Comparison of ENCODE assay signal across 9 mouse cellular contexts in the genomic region with DNA sequence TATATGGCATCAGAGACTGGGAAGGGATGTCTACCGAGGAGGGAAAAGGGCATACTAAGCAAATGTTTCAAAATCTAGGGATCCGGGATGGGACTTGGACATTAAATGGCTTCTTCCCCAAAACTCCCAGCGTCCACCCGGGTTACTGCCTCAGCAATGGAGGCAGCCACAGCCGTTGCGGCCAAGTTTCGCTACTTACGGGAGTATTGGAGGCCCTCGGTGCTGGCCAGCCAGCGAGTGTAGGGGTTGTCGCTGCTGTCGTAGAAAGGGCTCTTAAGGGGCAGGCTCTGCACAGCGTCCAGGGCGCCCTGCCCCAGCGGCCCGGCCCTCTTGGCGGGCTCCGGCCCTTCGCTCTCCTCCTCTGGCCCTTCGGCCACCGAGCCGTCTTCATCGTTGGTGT. TPM values are rescaled to one million over a fixed set of nuclear protein-coding genes. Genes with fewer than 3 reads are reported as not detected.
DNase-seq lines count a peak whose midpoint lies in the region; ATAC-seq and TF ChIP-seq lines count a peak whose summit lies in the region.
"Had no signal": no experiment of that assay in that cellular context is flagged by ENCODE, and none has a peak within 500 bp of the region (broad histone marks: within the 10 kb centered on the region; RNA-seq: fewer than 3 reads in every experiment).

No protein-coding gene starts in this region.

- intact Hi-C loops in heart, postnatal 14 days (cut with DNase I), result loop anchor here (10.0 kb wide), 1 partner anchor 351 kb away; no protein-coding TSS in a partner anchor
- intact Hi-C loops in left cerebral cortex, postnatal 10 days (cut with DNase I), result loop anchor here (5.0 kb wide), 4 partner anchors 98 to 847 kb away; partner anchors contain the start of genes Nkx2-4 and Pax1

- peaks cover 5 to 20% of the 10 kb centered on the region in 2 experiments; a peak in 3 of 4 replicates for H3K4me1 ChIP-seq in heart, embryonic 14.5 days (ENCODE audit: control insufficient read depth in 2 of 2, insufficient read depth in 2 of 2, low read length in 2 of 2)
- H3K4me1 ChIP-seq in cortical plate, adult 2 months (ENCODE audit: control insufficient read depth, insufficient read depth, low read length), result no peaks in the 10 kb centered on the region
- peaks cover 33% of the 10 kb centered on the region for H3K4me1 ChIP-seq in hindbrain, embryonic 13.5 days (replicated peaks)

- no peak overlapping the region for H3K9ac ChIP-seq in heart, embryonic 14.5 days (ENCODE audit: low read length)
- H3K9ac ChIP-seq in hindbrain, embryonic 13.5 days, result peak overlapping the region; percentile 44

- no peak for TF ChIP-seq CTCF in cortical plate, adult 2 months (IDR thresholded peaks at IDR 0.05; ENCODE audit: extremely low read depth, insufficient read depth, low read length)

- WGBS in heart, embryonic 14.5 days, result under 1% methylated on average over 23 of the region's 23 CpGs
- WGBS in hindbrain, embryonic 13.5 days, result under 1% methylated on average over 23 of the region's 23 CpGs

- H3K27ac ChIP-seq in heart, embryonic 14.5 days (replicated peaks in 1 of 2; ENCODE audit: control insufficient read depth in 1 of 2, insufficient read depth in 1 of 2, low read depth in 2 of 2, low read length in 2 of 2), result no peak overlapping the region
- peak overlapping the region; percentile 68 for H3K27ac ChIP-seq in cortical plate, adult 2 months (ENCODE audit: insufficient read depth, low read length)
- H3K27ac ChIP-seq in hindbrain, embryonic 13.5 days, result peak overlapping the region; percentile 45

- no peak overlapping the region for H3ac ChIP-seq in myocyte (ENCODE audit: control insufficient read depth, insufficient read length)

- no peak for DNase-seq in heart, postnatal 14 days
- DNase-seq in frontal cortex, postnatal 36 days (ENCODE audit: low spot score in 2 of 2), result no peak
- DNase-seq in left cerebral cortex, postnatal 10 days (ENCODE audit: extremely low spot score in 1 of 2, low spot score in 2 of 2), result no peak
- no peak for DNase-seq in c-Kit-positive CD71-positive TER-119-positive erythroid progenitor cells, embryonic 14.5 days (ENCODE audit: low spot score)

- peaks cover 96% of the 10 kb centered on the region for H3K27me3 ChIP-seq in heart, embryonic 14.5 days (ENCODE audit: control insufficient read depth, insufficient read depth, low read length)
- H3K27me3 ChIP-seq in hindbrain, embryonic 13.5 days, result peaks cover 96% of the 10 kb centered on the region
- H3K27me3 ChIP-seq in myocyte (ENCODE audit: control insufficient read depth, insufficient read depth, insufficient read length), result peaks cover 63% of the 10 kb centered on the region

- H3K4me2 ChIP-seq in heart, embryonic 14.5 days (ENCODE audit: low read length), result peak overlapping the region; percentile 48
- H3K4me2 ChIP-seq in hindbrain, embryonic 13.5 days, result peak overlapping the region; percentile 20
- peak overlapping the region; percentile 12 for H3K4me2 ChIP-seq in myocyte (ENCODE audit: low read depth)

- TF ChIP-seq POLR2A in cortical plate, adult 2 months (IDR thresholded peaks at IDR 0.05; ENCODE audit: extremely low read depth, insufficient read depth, low read length), result no peak
- TF ChIP-seq POLR2A in myocyte (IDR thresholded peaks at IDR 0.05; ENCODE audit: insufficient read length, low read depth), result no peak

- peak overlapping the region in 1 of 2 experiments; percentile 26; a peak in 2 of 4 replicates for H3K4me3 ChIP-seq in heart, embryonic 14.5 days (ENCODE audit: control insufficient read depth in 1 of 2, insufficient read depth in 1 of 2, low read depth in 1 of 2, low read length in 2 of 2)
- peak overlapping the region; percentile 23 for H3K4me3 ChIP-seq in cortical plate, adult 2 months (ENCODE audit: insufficient read depth, low read length)
- peak overlapping the region; percentile 27 for H3K4me3 ChIP-seq in hindbrain, embryonic 13.5 days
- no peak overlapping the region for H3K4me3 ChIP-seq in myocyte

- H3K79me2 ChIP-seq in myocyte (ENCODE audit: control insufficient read depth, insufficient read depth), result no peaks in the 10 kb centered on the region

- no peaks in the 10 kb centered on the region for H3K36me3 ChIP-seq in heart, embryonic 14.5 days (ENCODE audit: control insufficient read depth, insufficient read depth, low read length)
- no peaks in the 10 kb centered on the region for H3K36me3 ChIP-seq in hindbrain, embryonic 13.5 days
- no peaks in the 10 kb centered on the region for H3K36me3 ChIP-seq in myocyte (ENCODE audit: control insufficient read depth, insufficient read depth)

- ATAC-seq in heart, embryonic 14.5 days (ENCODE audit: insufficient number of reproducible peaks, insufficient read depth, low FRiP score, low read depth), result no peak
- no peak for ATAC-seq in hindbrain, embryonic 13.5 days (ENCODE audit: low FRiP score)

- no peaks in the 10 kb centered on the region for H3K9me3 ChIP-seq in heart, embryonic 14.5 days (ENCODE audit: control insufficient read depth, low read length)
- H3K9me3 ChIP-seq in hindbrain, embryonic 13.5 days, result no peaks in the 10 kb centered on the region

TF ChIP-seq in myocyte, 11 proteins besides CTCF, POLR2A, EP300 and RAD21:
- TF ChIP-seq TCF3 (IDR thresholded peaks at IDR 0.05; ENCODE audit: insufficient read length, low read depth) (no peak), MYOG (IDR thresholded peaks at IDR 0.05; ENCODE audit: control insufficient read depth in 1 of 3, insufficient read depth in 1 of 3, insufficient read length in 2 of 3, low read depth in 2 of 3) (no peak), SRF (IDR thresholded peaks at IDR 0.05; ENCODE audit: control insufficient read depth, insufficient read length, low read depth) (no peak), MAX (IDR thresholded peaks at IDR 0.05; ENCODE audit: low read depth) (no peak), POLR2AphosphoS2 (IDR thresholded peaks at IDR 0.05; ENCODE audit: insufficient read length, low read depth) (no peak)

RNA-seq across cellular contexts. Expression of gene Nkx2-2, which starts 8.5 kb away (rescaled TPM):
- polyA plus RNA-seq in heart, embryonic 14.5 days (2014; fragmentation: Nextera tagmentation; extraction: Ambion mirVana), result not detected in 2 replicates
- total RNA-seq in heart, postnatal 14 days (2021), result not detected
- 6.1 and 8.0 TPM in 2 replicates for polyA plus RNA-seq in cortical plate, adult 2 months (2012; rRNA removed)
- 1.4 and 2.6 TPM in 2 replicates for polyA plus RNA-seq in hindbrain, embryonic 13.5 days (2015; fragmentation: Nextera tagmentation; extraction: Ambion mirVana)
- polyA plus RNA-seq in myocyte (2012; fragmentation: generic; extraction: Trizol), result not detected
- total RNA-seq in left cerebral cortex, postnatal 10 days (2021), result 10 to 100 TPM in 1 of 2 experiments, 1 to 10 TPM in 1; 6.7 to 10.9 TPM
- total RNA-seq: megakaryocyte progenitor cell, adult 5-6 weeks had no signal

Comparison
In these comparisons a context has a peak if more than half of its experiments do, and no peak if none do; other contexts are left out.
1. H3K27ac ChIP-seq: peak in cortical plate, adult 2 months (single experiment) and hindbrain, embryonic 13.5 days (single experiment); none in heart, embryonic 14.5 days (0 of 2).
2. Peak in every context shown above with its lines, with median percentiles within 50 percentile points of each other: H3K4me2 ChIP-seq.